Mouse (Mus musculus) intestine, postnatal 0 days (tissue): ENCODE results near the gene Sirpa. TPM values are rescaled to one million over a fixed set of nuclear protein-coding genes. Genes with fewer than 3 reads are reported as not detected.
A peak's percentile ranks its signal among the peaks of the same experiment; 100 is the strongest.

Experiments
- ATAC-seq: fragments of 200-750 bp; cut with Nextera tagmentation; 2 replicates; pipeline ENCODE4 v1.8.0; 2017; ENCODE audit warnings: mild to moderate bottlenecking, moderate TSS enrichment, moderate library complexity
- H3K27ac ChIP-seq: fragments of 300-500 bp; sonication (generic); 2 replicates; pipeline ENCODE4 v1.5.1; 2014; ENCODE audit warnings: mild to moderate bottlenecking, low read depth, low read length, moderate library complexity
- H3K27me3 ChIP-seq: fragments of 300-500 bp; sonication (generic); replicated peaks from 2 replicates; pipeline ENCODE4 v1.6.1; 2014; ENCODE audit warnings: low read length, mixed read lengths; ENCODE audit not compliant: control insufficient read depth, insufficient read depth
- H3K36me3 ChIP-seq: fragments of 300-500 bp; sonication (generic); 2 replicates; pipeline ENCODE4 v1.6.1; 2014; ENCODE audit warnings: mild to moderate bottlenecking, moderate library complexity; ENCODE audit not compliant: control insufficient read depth, insufficient read depth
- H3K4me1 ChIP-seq: fragments of 300-500 bp; sonication (generic); replicated peaks from 2 replicates; pipeline ENCODE4 v1.6.1; 2014; ENCODE audit warnings: antibody characterized with exemption, low read length, mixed read lengths; ENCODE audit not compliant: control insufficient read depth, insufficient read depth
- H3K4me2 ChIP-seq: fragments of 300-500 bp; sonication (generic); replicated peaks from 2 replicates; pipeline ENCODE4 v1.6.1; 2014; ENCODE audit warnings: low read depth, mild to moderate bottlenecking, moderate library complexity
- H3K4me3 ChIP-seq: fragments of 300-500 bp; sonication (generic); 2 replicates; pipeline ENCODE4 v1.5.1; 2014; ENCODE audit warnings: low read depth, low read length
- H3K9ac ChIP-seq: fragments of 300-500 bp; sonication (generic); 2 replicates; pipeline ENCODE4 v1.6.1; 2014; ENCODE audit warnings: mild to moderate bottlenecking, low read depth, low read length
- H3K9me3 ChIP-seq: fragments of 300-500 bp; sonication (generic); 2 replicates; pipeline ENCODE4 v1.6.1; 2016; ENCODE audit warnings: mixed run types; ENCODE audit not compliant: control insufficient read depth
- CTCF ChIP-seq: sonication (generic); IDR thresholded peaks from 2 replicates; pipeline ENCODE4 v1.5.1; 2016; ENCODE audit warnings: low read depth, mild to moderate bottlenecking, control low read depth, antibody characterized with exemption, moderate library complexity
- WGBS: fragments of 180-500 bp; shearing (Covaris S2); extraction: QIAGEN DNeasy Blood & Tissue Kit; methylation state at CpG from one replicate; pipeline ENCODE4 v1.1.7; 2014; 5-methylcytosine and 5-hydroxymethylcytosine counted together
- polyA plus RNA-seq: library from polyadenylated mRNA; unstranded; fragments of >200 nt; fragmentation: Nextera tagmentation; extraction: Ambion mirVana; gene quantifications from 2 replicates; pipeline ENCODE4 v1.2.1, GENCODE M21; 2015

Gene Sirpa
- polyA plus RNA-seq, 1 experiment from 2014 or later: 9.5 TPM

DNA sequence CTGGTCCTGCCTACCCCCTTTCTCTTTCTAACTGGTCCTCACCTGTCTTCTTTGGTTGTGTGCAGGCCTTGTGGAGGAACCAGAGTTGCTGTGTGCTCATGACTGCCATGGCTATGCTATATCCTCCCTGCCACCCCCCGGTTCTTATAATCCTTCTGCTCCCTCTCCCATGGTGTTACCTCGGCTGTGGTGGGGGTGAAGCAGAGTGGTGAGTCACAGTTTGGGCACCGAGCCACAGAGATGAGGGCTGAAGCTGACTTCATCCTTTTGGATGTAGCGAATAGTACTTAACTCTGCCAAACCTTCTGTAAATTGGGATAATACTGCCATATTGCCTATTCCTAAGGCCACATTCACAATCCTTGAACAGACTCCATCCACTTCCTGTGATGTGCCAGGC, 12.0 kb upstream of the Sirpa start:
- H3K27ac ChIP-seq: no peak overlapping the region
- H3K27me3 ChIP-seq: no peaks in the 10 kb centered on the region
- no peak overlapping the region for H3K4me3 ChIP-seq
- ATAC-seq: no peak
- H3K4me2 ChIP-seq: no peak overlapping the region
- H3K36me3 ChIP-seq: no peaks in the 10 kb centered on the region
- H3K9me3 ChIP-seq: no peaks in the 10 kb centered on the region
- H3K9ac ChIP-seq: no peak overlapping the region
- H3K4me1 ChIP-seq: no peaks in the 10 kb centered on the region
- TF ChIP-seq CTCF: no peak
- 79% methylated on average over 4 of the region's 4 CpGs for WGBS

DNA sequence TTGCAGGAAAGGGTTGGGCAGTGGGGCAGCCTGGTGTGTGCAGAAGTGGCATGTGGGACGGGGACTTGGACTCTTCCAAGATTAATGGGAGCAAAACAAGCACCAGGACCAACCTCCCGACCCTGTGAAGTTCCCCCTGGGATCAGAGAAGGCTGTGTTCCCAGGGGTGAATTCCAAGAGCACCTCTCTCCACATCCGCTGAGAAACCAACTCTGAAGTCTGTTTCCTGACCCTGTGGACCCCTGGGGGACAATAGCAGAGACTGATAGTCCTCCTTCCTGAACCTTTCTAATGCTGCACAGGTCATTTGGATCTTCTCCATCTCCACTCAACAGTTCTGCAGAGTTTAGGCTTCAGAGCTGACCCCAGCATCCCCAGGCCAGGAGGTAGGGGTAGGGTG, 10.8 kb upstream of the Sirpa start:
- no peaks in the 10 kb centered on the region for H3K27me3 ChIP-seq
- no peak for TF ChIP-seq CTCF
- no peak overlapping the region for H3K27ac ChIP-seq
- H3K36me3 ChIP-seq: no peaks in the 10 kb centered on the region
- H3K4me2 ChIP-seq: no peak overlapping the region
- H3K9ac ChIP-seq: no peak overlapping the region
- 56% methylated on average over 3 of the region's 3 CpGs for WGBS
- no peaks in the 10 kb centered on the region for H3K9me3 ChIP-seq
- no peaks in the 10 kb centered on the region for H3K4me1 ChIP-seq
- H3K4me3 ChIP-seq: no peak overlapping the region
- ATAC-seq: no peak

DNA sequence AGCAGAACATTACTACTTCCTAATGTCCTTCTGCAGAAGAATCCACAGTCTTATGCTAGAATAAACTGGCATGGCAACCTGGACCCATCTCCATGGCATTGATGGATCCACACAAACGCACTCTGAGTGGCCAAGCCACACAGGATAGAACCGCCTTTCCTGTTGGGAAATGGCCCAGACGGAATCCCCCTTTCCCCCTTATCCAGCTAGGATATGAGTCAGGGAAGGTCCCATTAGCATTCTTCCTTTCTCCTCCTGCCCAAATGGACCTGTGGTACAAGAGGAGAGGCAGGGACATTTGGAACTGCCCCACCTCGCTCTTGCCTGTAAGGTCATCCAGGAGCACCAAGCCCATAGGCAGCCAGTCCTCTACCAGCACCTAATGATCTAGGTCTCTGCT, 10.4 kb upstream of the Sirpa start:
- Histone ChIP-seq H3K27ac (no peak overlapping the region), H3K4me3 (no peak overlapping the region), H3K4me2 (no peak overlapping the region), H3K36me3 (no peaks in the 10 kb centered on the region), H3K4me1 (no peaks in the 10 kb centered on the region), H3K27me3 (no peaks in the 10 kb centered on the region), H3K9me3 (no peaks in the 10 kb centered on the region), H3K9ac (no peak overlapping the region)
- WGBS: 81% methylated on average over 4 of the region's 4 CpGs
- TF ChIP-seq CTCF: no peak
- no peak for ATAC-seq

DNA sequence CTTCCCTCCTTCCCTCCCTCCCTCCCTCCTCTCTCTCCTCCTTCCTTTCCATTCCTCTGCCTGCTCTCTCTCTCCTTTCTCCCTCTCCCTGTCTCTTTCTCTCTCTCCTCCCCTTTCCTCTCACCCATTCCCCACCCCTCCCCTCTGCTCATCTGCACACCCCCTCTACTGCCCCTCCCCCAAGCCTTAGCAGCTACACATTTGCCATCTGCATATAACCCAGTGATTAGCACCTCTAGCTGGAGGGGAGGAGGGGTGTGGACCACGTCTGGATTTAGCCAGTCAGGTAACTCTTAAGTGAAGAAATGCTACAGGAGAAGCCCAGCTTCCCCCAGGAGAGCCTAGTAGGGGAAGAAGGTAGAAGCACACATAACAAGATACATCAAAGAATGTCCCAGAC, 7.7 kb upstream of the Sirpa start:
- ATAC-seq: no peak
- 26% methylated on average over 1 of the region's 1 CpGs for WGBS
- Histone ChIP-seq H3K4me2 (no peak overlapping the region), H3K4me3 (no peak overlapping the region), H3K4me1 (no peaks in the 10 kb centered on the region), H3K9ac (no peak overlapping the region), H3K27me3 (no peaks in the 10 kb centered on the region), H3K36me3 (no peaks in the 10 kb centered on the region), H3K9me3 (no peaks in the 10 kb centered on the region), H3K27ac (no peak overlapping the region)
- TF ChIP-seq CTCF: no peak

DNA sequence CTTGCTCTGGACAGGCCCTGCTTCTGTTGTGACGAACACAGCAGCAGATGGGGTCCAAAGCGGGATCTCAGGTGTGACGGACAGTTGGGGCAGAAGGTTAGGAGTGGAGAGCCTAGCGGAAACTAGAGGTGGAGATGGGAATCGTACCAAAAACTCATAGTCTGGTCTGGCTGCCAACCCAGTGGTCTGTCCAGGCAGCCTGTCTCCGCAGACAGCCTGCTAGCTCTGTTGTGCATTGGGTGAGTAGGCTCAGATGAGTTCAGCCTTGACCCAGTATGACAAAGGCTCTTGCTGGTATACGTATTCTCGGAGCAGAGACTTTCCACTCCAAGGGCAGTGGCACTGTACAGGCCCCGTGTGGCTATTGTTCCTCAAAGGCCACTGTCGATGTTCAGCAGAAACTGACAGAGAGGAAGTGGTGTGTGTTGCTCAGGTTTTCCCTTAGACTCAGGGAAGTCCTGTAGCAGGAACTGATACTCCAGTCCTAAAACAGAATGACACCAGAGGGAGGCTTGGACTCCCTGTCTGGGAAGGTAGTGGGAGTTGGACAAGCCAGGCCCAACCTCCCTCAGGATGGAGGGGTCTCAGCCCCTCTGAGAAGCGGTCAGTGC, 6.6 kb upstream of the Sirpa start:
- Histone ChIP-seq H3K4me1 (no peaks in the 10 kb centered on the region), H3K36me3 (no peaks in the 10 kb centered on the region), H3K4me2 (no peak overlapping the region), H3K4me3 (no peak overlapping the region), H3K9ac (no peak overlapping the region), H3K9me3 (no peaks in the 10 kb centered on the region), H3K27me3 (no peaks in the 10 kb centered on the region), H3K27ac (no peak overlapping the region)
- 82% methylated on average over 11 of the region's 11 CpGs for WGBS
- no peak for TF ChIP-seq CTCF
- no peak for ATAC-seq

DNA sequence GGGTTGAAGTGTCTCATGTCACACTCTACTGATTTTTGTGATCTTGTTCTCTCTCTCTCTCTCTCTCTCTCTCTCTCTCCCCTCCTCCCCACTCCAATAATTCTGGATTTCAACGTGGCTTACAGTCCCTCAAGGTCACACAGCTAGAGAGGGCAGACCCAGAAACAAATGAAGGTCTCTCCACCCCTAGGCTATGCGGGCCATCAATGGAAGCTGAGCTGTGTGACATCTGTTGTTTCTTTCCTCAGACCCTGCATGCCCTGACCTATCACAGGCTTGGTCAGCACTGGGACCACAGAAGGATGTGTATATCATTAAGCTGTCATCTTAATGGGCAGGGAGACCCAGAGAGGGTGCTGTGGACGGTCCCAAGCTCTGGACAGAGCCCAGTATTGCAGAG, 5.4 kb upstream of the Sirpa start:
- no peak overlapping the region for H3K27ac ChIP-seq
- no peaks in the 10 kb centered on the region for H3K27me3 ChIP-seq
- no peak overlapping the region for H3K9ac ChIP-seq
- no peak overlapping the region for H3K4me3 ChIP-seq
- 58% methylated on average over 3 of the region's 3 CpGs for WGBS
- H3K4me2 ChIP-seq: no peak overlapping the region
- H3K9me3 ChIP-seq: no peaks in the 10 kb centered on the region
- no peaks in the 10 kb centered on the region for H3K36me3 ChIP-seq
- no peak for TF ChIP-seq CTCF
- ATAC-seq: no peak
- H3K4me1 ChIP-seq: no peaks in the 10 kb centered on the region

DNA sequence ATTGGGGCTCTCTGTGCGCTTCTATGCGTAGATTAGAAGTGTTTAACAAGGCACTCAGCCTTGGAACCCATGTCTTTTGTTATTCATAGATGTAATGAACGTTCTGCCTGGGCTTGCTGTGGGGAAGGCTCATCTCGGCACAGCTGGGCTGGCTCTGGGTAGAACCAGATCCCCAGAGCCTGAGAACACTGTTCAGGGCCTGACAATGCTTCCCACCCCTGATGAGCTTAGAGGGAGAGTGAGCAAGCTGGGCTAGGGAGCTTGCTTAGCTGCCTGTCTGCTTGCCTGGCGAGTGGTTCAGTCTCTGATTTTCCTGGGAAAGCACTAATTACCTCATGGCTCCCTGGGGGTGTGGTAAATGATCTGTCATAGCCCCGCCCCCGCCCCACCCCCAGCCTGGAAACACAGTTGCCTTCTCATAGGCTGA, 4.8 kb upstream of the Sirpa start:
- Histone ChIP-seq H3K27ac (no peak overlapping the region), H3K9ac (no peak overlapping the region), H3K4me3 (no peak overlapping the region), H3K4me2 (no peak overlapping the region; the same call in 1 of the 2 replicates), H3K27me3 (no peaks in the 10 kb centered on the region), H3K4me1 (no peaks in the 10 kb centered on the region), H3K36me3 (no peaks in the 10 kb centered on the region), H3K9me3 (no peaks in the 10 kb centered on the region)
- 30% methylated on average over 7 of the region's 7 CpGs for WGBS
- 0 out of 2 replicates have a peak, but pooled peaks have one; percentile 44 for ATAC-seq
- no peak for TF ChIP-seq CTCF
